ENCODE assay signal across 25 mouse cellular contexts in the genomic region with DNA sequence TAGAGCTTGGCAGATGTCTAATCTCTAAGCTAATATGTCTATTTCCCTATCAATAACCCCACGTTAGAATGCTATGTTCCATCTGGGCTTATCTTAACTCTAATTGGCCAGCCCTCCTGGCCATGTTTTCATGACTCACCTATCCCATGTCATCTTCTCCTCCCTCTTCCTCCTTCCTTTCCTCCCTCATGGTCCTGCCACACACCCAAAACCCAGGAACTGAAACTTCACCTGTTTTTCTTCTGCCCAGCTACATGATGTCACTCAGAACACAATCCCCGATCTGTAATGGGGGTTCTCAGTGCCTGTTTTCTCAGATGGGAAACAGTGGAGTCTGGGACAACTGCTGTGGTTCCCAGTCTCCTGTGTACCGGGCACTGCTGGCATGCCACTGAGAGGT. TPM values are rescaled to one million over a fixed set of nuclear protein-coding genes. Genes with fewer than 3 reads are reported as not detected.
"Had no signal": no experiment of that assay in that cellular context is flagged by ENCODE, and none has a peak within 500 bp of the region (broad histone marks: within the 10 kb centered on the region; RNA-seq: fewer than 3 reads in every experiment).

TSS of gene Cks1brt (plus strand) at position 301 of the 400 bp plus-strand sequence.

- H3K36me3 ChIP-seq: midbrain, embryonic 10.5 days; midbrain, embryonic 12.5 days; neural tube, embryonic 13.5 days; neural tube, embryonic 15.5 days; stomach, embryonic 15.5 days had no signal

- H3K27me3 ChIP-seq: midbrain, embryonic 12.5 days; neural tube, embryonic 13.5 days; neural tube, embryonic 15.5 days; stomach, embryonic 15.5 days had no signal

- H3K4me3 ChIP-seq: midbrain, embryonic 10.5 days; midbrain, embryonic 12.5 days; myocyte; neural tube, embryonic 13.5 days; neural tube, embryonic 15.5 days; stomach, embryonic 15.5 days had no signal

- H3K4me1 ChIP-seq: midbrain, embryonic 10.5 days; midbrain, embryonic 12.5 days; neural tube, embryonic 13.5 days; neural tube, embryonic 15.5 days; stomach, embryonic 15.5 days had no signal

- H3K27ac ChIP-seq: midbrain, embryonic 10.5 days; midbrain, embryonic 12.5 days; neural tube, embryonic 13.5 days; neural tube, embryonic 15.5 days; stomach, embryonic 15.5 days; stomach, postnatal 0 days had no signal

- DNase-seq: lung, adult 18-20 months; lung, embryonic 14.5 days; lung, postnatal 10 days; lung, postnatal 4 days; midbrain, embryonic 14.5 days; retina, postnatal 1 day; right cerebral cortex, adult 18-20 months; right cerebral cortex, postnatal 14 days; thymus, postnatal 14 days; thymus, postnatal 36 days had no signal

RNA-seq across cellular contexts. Expression of gene Cks1brt, which starts in this region (rescaled TPM):
- total RNA-seq: megakaryocyte, adult 5-6 weeks; megakaryocyte-erythroid progenitor cell, adult 5-6 weeks had no signal
- polyA plus RNA-seq: lung, embryonic 14.5 days; lung, embryonic 16.5 days; midbrain, embryonic 10.5 days; midbrain, embryonic 12.5 days; midbrain, embryonic 14.5 days; midbrain, embryonic 16.5 days; myocyte; neural tube, embryonic 11.5 days; neural tube, embryonic 13.5 days; neural tube, embryonic 15.5 days; spleen, adult 2 months; stomach, embryonic 15.5 days; stomach, postnatal 0 days; testis, adult 2 months; thymus, postnatal 0 days had no signal
